Mouse (Mus musculus) heart, embryonic 14.5 days (tissue): Measurements from ENCODE around the gene Stx11. TPM values are rescaled to one million over a fixed set of nuclear protein-coding genes. Genes with fewer than 3 reads are reported as not detected.
"Not testable (repeated sequence)": the region's sequence is repeated elsewhere in the genome, so short reads cannot be mapped to it uniquely, and the experiment has no call there.

Source experiments
- ATAC-seq: fragments of 200-750 bp; cut with Nextera tagmentation; 2 replicates; pipeline ENCODE4 v1.8.0; 2017; ENCODE audit warnings: low read depth, moderate TSS enrichment; ENCODE audit not compliant: insufficient number of reproducible peaks, insufficient read depth, low FRiP score
- H3K27ac ChIP-seq, 2 experiments: fragments of 200-500 bp in 1 of 2; fragments of 300-500 bp in 1 of 2; sonication (generic) in 1 of 2; replicated peaks in 1 of 2; 2 replicates each; pipeline ENCODE4 v1.5.1; 2012 to 2014; ENCODE audit warnings: low read depth in 2 of 2, low read length in 2 of 2, control low read depth in 1 of 2, mild to moderate bottlenecking in 1 of 2, mixed read lengths in 1 of 2; ENCODE audit not compliant: control insufficient read depth in 1 of 2, insufficient read depth in 1 of 2
- H3K27me3 ChIP-seq: fragments of 300-500 bp; sonication (generic); 2 replicates; pipeline ENCODE4 v1.6.1; 2014; ENCODE audit warnings: mild to moderate bottlenecking, low read length, control low read depth; ENCODE audit not compliant: control insufficient read depth, insufficient read depth
- H3K36me3 ChIP-seq: fragments of 300-500 bp; sonication (generic); 2 replicates; pipeline ENCODE4 v1.6.1; 2014; ENCODE audit warnings: mild to moderate bottlenecking, control low read depth, low read length, mixed read lengths; ENCODE audit not compliant: control insufficient read depth, insufficient read depth
- H3K4me1 ChIP-seq, 2 experiments: fragments of 200-500 bp in 1 of 2; fragments of 300-500 bp in 1 of 2; sonication (generic) in 1 of 2; 2 replicates each; pipeline ENCODE4 v1.6.1; 2012 to 2014; ENCODE audit warnings: low read length in 2 of 2, control low read depth in 1 of 2, mixed read lengths in 1 of 2; ENCODE audit not compliant: control insufficient read depth in 2 of 2, insufficient read depth in 2 of 2
- H3K4me2 ChIP-seq: fragments of 300-500 bp; sonication (generic); 2 replicates; pipeline ENCODE4 v1.6.1; 2014; ENCODE audit warnings: mild to moderate bottlenecking, low read length
- H3K4me3 ChIP-seq, 2 experiments: fragments of 200-500 bp in 1 of 2; fragments of 300-500 bp in 1 of 2; sonication (generic) in 1 of 2; 2 replicates each; pipeline ENCODE4 v1.5.1; 2012 to 2014; ENCODE audit warnings: low read length in 2 of 2, mild to moderate bottlenecking in 2 of 2, control low read depth in 1 of 2, low read depth in 1 of 2, moderate library complexity in 1 of 2; ENCODE audit not compliant: control insufficient read depth in 1 of 2, insufficient read depth in 1 of 2
- H3K9ac ChIP-seq: fragments of 300-500 bp; sonication (generic); 2 replicates; pipeline ENCODE4 v1.6.1; 2014; ENCODE audit warnings: mild to moderate bottlenecking, low read length
- H3K9me3 ChIP-seq: fragments of 300-500 bp; sonication (generic); 2 replicates; pipeline ENCODE4 v1.6.1; 2016; ENCODE audit warnings: low read length, control low read depth; ENCODE audit not compliant: control insufficient read depth
- WGBS: fragments of 180-500 bp; shearing (Covaris S2); extraction: QIAGEN DNeasy Blood & Tissue Kit; methylation state at CpG from one replicate; pipeline ENCODE4 v1.1.7; 2014; 5-methylcytosine and 5-hydroxymethylcytosine counted together
- polyA plus RNA-seq: library from polyadenylated mRNA; unstranded; fragments of >200 nt; fragmentation: Nextera tagmentation; extraction: Ambion mirVana; gene quantifications from 2 replicates; pipeline ENCODE4 v1.2.1, GENCODE M21; 2014

Stx11 gene
- polyA plus RNA-seq, 1 experiment from 2014 or later = 7.6 TPM

GRCm38 (mm10) chr10:12955831-12956230 lies 8.3 kb downstream of the Stx11 start:
- Histone ChIP-seq H3K4me3 (no peak overlapping the region), H3K27ac (no peak overlapping the region), H3K27me3 (no peaks in the 10 kb centered on the region), H3K4me2 (no peak overlapping the region), H3K9ac (no peak overlapping the region), H3K4me1 (no peaks in the 10 kb centered on the region), H3K36me3 (no peaks in the 10 kb centered on the region), H3K9me3 (no peaks in the 10 kb centered on the region)
- 38% methylated on average over 1 of the region's 1 CpGs for WGBS
- no peak for ATAC-seq

- ATAC-seq, H3K9me3 ChIP-seq, H3K27me3 ChIP-seq, H3K4me2 ChIP-seq, H3K4me1 ChIP-seq, H3K36me3 ChIP-seq, H3K9ac ChIP-seq, H3K4me3 ChIP-seq, H3K27ac ChIP-seq: not testable (repeated sequence)
- WGBS = 49% methylated on average over 4 of the region's 4 CpGs
Observed at GRCm38 (mm10) chr10:12951358-12951757, 12.7 kb downstream of the Stx11 start.

- H3K27ac ChIP-seq = no peak overlapping the region
- ATAC-seq = no peak
- no peak overlapping the region for H3K9ac ChIP-seq
- no peaks in the 10 kb centered on the region for H3K9me3 ChIP-seq
- H3K4me3 ChIP-seq = no peak overlapping the region
- 61% methylated on average over 7 of the region's 7 CpGs for WGBS
- H3K27me3 ChIP-seq = no peaks in the 10 kb centered on the region
- no peaks in the 10 kb centered on the region for H3K36me3 ChIP-seq
- no peaks in the 10 kb centered on the region for H3K4me1 ChIP-seq
- no peak overlapping the region for H3K4me2 ChIP-seq
Observed at GRCm38 (mm10) chr10:12949299-12949698, 14.8 kb downstream of the Stx11 start.

DNA sequence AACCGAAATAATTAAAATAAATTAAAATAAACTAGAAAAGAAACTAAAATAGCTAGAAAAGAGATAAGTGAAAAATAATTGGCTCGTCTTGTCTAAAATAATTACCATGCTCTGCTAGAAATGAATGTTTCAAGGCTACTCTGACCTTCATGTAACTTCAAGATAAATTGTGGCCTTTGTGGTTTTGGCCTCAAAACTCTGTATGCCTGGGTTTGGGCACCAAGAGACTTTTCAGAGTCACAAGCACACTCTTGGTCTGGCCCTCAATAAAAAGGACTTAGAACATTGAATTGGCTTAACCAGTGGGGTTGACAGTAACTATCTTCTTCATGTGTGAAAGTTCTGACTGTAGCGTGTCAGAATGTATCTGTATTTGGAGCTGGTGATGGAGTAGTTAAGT lies 16.5 kb downstream of the Stx11 start:
- Histone ChIP-seq H3K9me3 (no peaks in the 10 kb centered on the region), H3K4me2 (no peak overlapping the region), H3K9ac (no peak overlapping the region), H3K36me3 (no peaks in the 10 kb centered on the region), H3K27me3 (no peaks in the 10 kb centered on the region; the same call in 1 of the 2 replicates), H3K4me1 (no peaks in the 10 kb centered on the region), H3K27ac (no peak overlapping the region), H3K4me3 (no peak overlapping the region)
- 86% methylated on average over 3 of the region's 3 CpGs for WGBS
- no peak for ATAC-seq

- Histone ChIP-seq H3K4me2 (peak overlapping the region; percentile 84), H3K27ac (no peak overlapping the region), H3K9ac (peak overlapping the region; percentile 66), H3K9me3 (peaks cover 3% of the 10 kb centered on the region; the same call in 1 of the 2 replicates), H3K4me1 (peaks cover 6 to 8% of the 10 kb centered on the region in 2 experiments; a peak in 3 of 4 replicates), H3K4me3 (peak overlapping the region; percentile 47 to 52), H3K36me3 (no peaks in the 10 kb centered on the region), H3K27me3 (peaks cover 23% of the 10 kb centered on the region)
- 11% methylated on average over 63 of the region's 63 CpGs for WGBS
- ATAC-seq = no peak
Observed at GRCm38 (mm10) chr10:12941018-12941761, 22.9 kb downstream of the Stx11 start.

- no peak overlapping the region for H3K9ac ChIP-seq
- H3K4me2 ChIP-seq = no peak overlapping the region
- H3K27me3 ChIP-seq = peaks cover 23% of the 10 kb centered on the region
- peaks cover 6 to 8% of the 10 kb centered on the region in 2 experiments; a peak in 3 of 4 replicates for H3K4me1 ChIP-seq
- H3K36me3 ChIP-seq = no peaks in the 10 kb centered on the region
- H3K4me3 ChIP-seq = no peak overlapping the region
- peaks cover 3% of the 10 kb centered on the region; the same call in 1 of the 2 replicates for H3K9me3 ChIP-seq
- 83% methylated on average over 2 of the region's 2 CpGs for WGBS
- H3K27ac ChIP-seq = no peak overlapping the region
- ATAC-seq = no peak
Observed at GRCm38 (mm10) chr10:12938763-12939162, 25.3 kb downstream of the Stx11 start.

DNA sequence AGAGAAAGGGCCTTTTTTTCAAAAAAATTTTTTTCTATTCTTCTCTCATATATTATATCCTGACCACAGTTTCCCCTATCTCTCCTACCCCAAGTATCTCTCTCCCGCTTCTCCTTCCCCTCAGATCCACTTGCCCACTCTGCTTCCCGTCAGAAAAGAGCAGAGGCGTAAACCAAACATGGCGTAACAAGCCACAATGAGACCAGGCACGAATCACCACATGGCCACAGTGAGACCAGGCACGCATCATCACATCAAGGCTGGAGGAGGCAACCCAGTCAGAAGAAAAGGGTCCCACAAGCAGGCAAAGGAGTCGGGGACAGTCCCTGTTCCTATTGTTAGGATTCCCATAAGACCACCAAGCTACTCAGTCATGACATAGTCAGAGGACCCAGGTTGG lies 28.0 kb downstream of the Stx11 start:
- H3K36me3 ChIP-seq = no peaks in the 10 kb centered on the region
- 89% methylated on average over 7 of the region's 7 CpGs for WGBS
- no peak overlapping the region for H3K9ac ChIP-seq
- H3K27ac ChIP-seq = no peak overlapping the region
- peaks cover 5 to 11% of the 10 kb centered on the region in 2 experiments for H3K4me1 ChIP-seq
- no peak for ATAC-seq
- H3K4me3 ChIP-seq = no peak overlapping the region
- no peak overlapping the region for H3K4me2 ChIP-seq
- peaks cover 12% of the 10 kb centered on the region for H3K27me3 ChIP-seq
- H3K9me3 ChIP-seq = peaks cover 3% of the 10 kb centered on the region; the same call in 1 of the 2 replicates
